Mouse (Mus musculus) mouse trophoblast stem cell (cell line): ENCODE results near the gene Mfsd6l.

Experiments
- in situ Hi-C, 2 experiments: fragments of 300-500 bp; cut with MseI, MboI; formaldehyde crosslinking; loops; 2 replicates in 1 of 2; 3 replicates in 1 of 2; pipeline ENCODE4 v1.15.1; 2025

The Mfsd6l gene

GRCm38 (mm10) chr11:68550358-68550757 lies 5.6 kb upstream of the Mfsd6l start:
- in situ Hi-C loops: loop anchor here in 1 of 2 experiments (5.0 kb wide), 1 partner anchor 63 kb away; no protein-coding TSS in a partner anchor

- in situ Hi-C loops: loop anchor here in 1 of 2 experiments (5.0 kb wide), 1 partner anchor 67 kb away; no protein-coding TSS in a partner anchor
Observed at GRCm38 (mm10) chr11:68553981-68554471, 2.0 kb upstream of the Mfsd6l start.

GRCm38 (mm10) chr11:68559546-68559945 lies 3.6 kb downstream of the Mfsd6l start:
- in situ Hi-C loops: no loop called here

- in situ Hi-C loops: no loop called here
Observed at GRCm38 (mm10) chr11:68561957-68562950, 6.3 kb downstream of the Mfsd6l start.

- in situ Hi-C loops: no loop called here
Observed at GRCm38 (mm10) chr11:68564356-68565031, 8.5 kb downstream of the Mfsd6l start.

- in situ Hi-C loops: no loop called here
Observed at GRCm38 (mm10) chr11:68565032-68565429, 9.0 kb downstream of the Mfsd6l start.

- in situ Hi-C loops: no loop called here
Observed at GRCm38 (mm10) chr11:68566447-68567059, 10.6 kb downstream of the Mfsd6l start.

- in situ Hi-C loops: no loop called here
Observed at GRCm38 (mm10) chr11:68570861-68571260, 14.9 kb downstream of the Mfsd6l start.

GRCm38 (mm10) chr11:68577076-68577475 lies 21.1 kb downstream of the Mfsd6l start:
- in situ Hi-C loops: no loop called here

GRCm38 (mm10) chr11:68579462-68579881 lies 23.5 kb downstream of the Mfsd6l start:
- in situ Hi-C loops: no loop called here

- in situ Hi-C loops: loop anchor here in 1 of 2 experiments (10.0 kb wide), 1 partner anchor 144 kb away; no protein-coding TSS in a partner anchor
Observed at GRCm38 (mm10) chr11:68580566-68580965, 24.6 kb downstream of the Mfsd6l start.

- in situ Hi-C loops: loop anchor here in 1 of 2 experiments (10.0 kb wide), 1 partner anchor 142 kb away; no protein-coding TSS in a partner anchor
Observed at GRCm38 (mm10) chr11:68583225-68583624, 27.2 kb downstream of the Mfsd6l start.

- in situ Hi-C loops: loop anchor here in 1 of 2 experiments (10.0 kb wide), 1 partner anchor 141 kb away; no protein-coding TSS in a partner anchor
Observed at GRCm38 (mm10) chr11:68583906-68584480, 28.0 kb downstream of the Mfsd6l start.

GRCm38 (mm10) chr11:68585890-68586289 lies 29.9 kb downstream of the Mfsd6l start:
- in situ Hi-C loops: loop anchor here (5.0 to 10.0 kb wide), 2 partner anchors 136 to 139 kb away; no protein-coding TSS in a partner anchor

GRCm38 (mm10) chr11:68586721-68587120 lies 30.7 kb downstream of the Mfsd6l start, which contains the start of gene Ccdc42:
TSS of gene Ccdc42 (plus strand) at chr11:68587021.
- in situ Hi-C loops: loop anchor here (5.0 to 10.0 kb wide), 2 partner anchors 136 to 138 kb away; no protein-coding TSS in a partner anchor

GRCm38 (mm10) chr11:68589055-68589809 lies 33.2 kb downstream of the Mfsd6l start:
- in situ Hi-C loops: loop anchor here (5.0 to 10.0 kb wide), 2 partner anchors 133 to 136 kb away; no protein-coding TSS in a partner anchor

- in situ Hi-C loops: no loop called here
Observed at GRCm38 (mm10) chr11:68591708-68592107, 35.7 kb downstream of the Mfsd6l start.

- in situ Hi-C loops: no loop called here
Observed at GRCm38 (mm10) chr11:68593247-68593646, 37.3 kb downstream of the Mfsd6l start.

- in situ Hi-C loops: no loop called here
Observed at GRCm38 (mm10) chr11:68597912-68598311, 41.9 kb downstream of the Mfsd6l start.

- in situ Hi-C loops: no loop called here
Observed at GRCm38 (mm10) chr11:68600551-68601021, 44.6 kb downstream of the Mfsd6l start.
